Mouse (Mus musculus): ENCODE results near the gene Krcc1. TPM values are rescaled to one million over a fixed set of nuclear protein-coding genes. Genes with fewer than 3 reads are reported as not detected.
A peak's percentile ranks its signal among the peaks of the same experiment; 100 is the strongest.

The Krcc1 gene
- total and polyA plus RNA-seq, 3 experiments, result 18.7 to 40.2 (median 23.6) TPM

DNA sequence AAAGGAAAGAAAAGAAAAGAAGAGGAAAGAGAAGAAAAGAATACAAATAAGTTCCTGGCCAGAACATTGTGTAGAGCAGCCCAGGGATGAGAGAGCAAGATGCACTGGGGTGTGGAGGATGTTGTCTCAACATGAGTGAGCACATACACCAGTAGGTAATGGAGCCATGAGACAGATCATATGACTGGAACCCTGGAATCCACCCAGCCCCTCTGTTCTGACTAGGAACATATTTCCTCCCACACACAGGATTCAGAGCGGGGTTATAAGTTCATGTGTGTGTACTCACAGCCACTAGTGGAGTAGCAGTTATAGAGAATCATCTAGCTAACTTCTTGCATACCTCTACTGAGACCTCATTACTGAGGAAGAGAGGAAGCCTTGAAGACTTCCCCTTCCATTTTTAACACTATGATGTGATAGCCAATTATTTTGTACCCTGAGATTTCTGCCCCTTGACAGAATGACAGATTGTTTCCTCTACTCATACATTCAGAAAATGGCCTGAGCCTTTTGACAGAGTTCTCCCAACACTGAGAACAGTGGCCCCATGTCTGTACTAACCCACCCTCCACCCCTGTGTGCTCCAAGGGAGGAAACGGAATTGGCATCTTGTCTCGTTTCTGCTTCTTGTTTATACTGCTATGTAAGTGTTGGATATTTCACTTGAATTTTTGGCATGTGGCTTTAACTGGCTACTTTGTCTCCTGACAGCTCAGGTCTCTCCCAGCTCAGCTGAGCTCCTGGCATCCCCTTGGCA is 47.1 kb upstream of the Krcc1 start:
- peak; percentile 38 for DNase-seq (ENCODE audit: extremely low read depth)
- H3K79me2 ChIP-seq (replicated peaks; ENCODE audit: control insufficient read depth, extremely low read depth, insufficient read depth, poor library complexity, severe bottlenecking), result no peaks in the 10 kb centered on the region
- in situ Hi-C loops (cut with MboI; ENCODE audit: low pct_ligation_motif_present, low pct_unique_long_range_greater_than_20kb, low sequenced_read_pairs) (loop anchor here (10.0 kb wide), 1 partner anchor 50 kb away; no protein-coding TSS in a partner anchor), dilution Hi-C loops (cut with MboI; ENCODE audit: extremely low pct_ligation_motif_present, extremely low pct_unique_long_range_greater_than_20kb, low sequenced_read_pairs) (no loop called here)
- no peaks in the 10 kb centered on the region for H3K27me3 ChIP-seq (replicated peaks)
- no peak overlapping the region for H3K27ac ChIP-seq (ENCODE audit: insufficient read depth, low read depth)
- no peaks in the 10 kb centered on the region for H3K36me3 ChIP-seq (replicated peaks in 1 of 2; ENCODE audit: control insufficient read depth in 1 of 2, insufficient read depth in 1 of 2, low read length in 1 of 2)
- no peak overlapping the region for H3K9ac ChIP-seq (ENCODE audit: insufficient read depth, low read depth)
- no peak overlapping the region for H3K4me2 ChIP-seq (ENCODE audit: insufficient read depth, low read depth, poor library complexity, severe bottlenecking)
- H3K4me3 ChIP-seq (replicated peaks in 1 of 3; ENCODE audit: low read depth in 2 of 3, low read length in 2 of 3, poor library complexity in 1 of 3), result no peak overlapping the region
- H3K9me3 ChIP-seq (replicated peaks; ENCODE audit: low read length), result no peaks in the 10 kb centered on the region
- H3K4me1 ChIP-seq (ENCODE audit: control insufficient read depth in 1 of 2, insufficient read depth in 2 of 2), result peaks cover 6 to 21% of the 10 kb centered on the region in 2 experiments; a peak in 3 of 4 replicates
- TF ChIP-seq USF1 (IDR thresholded peaks at IDR 0.05; ENCODE audit: low read depth, low read length) (no peak), ETS1 (conservative IDR thresholded peaks at IDR 0.05; ENCODE audit: low read depth, low read length) (peak; percentile 32; the same call in 1 of the 2 replicates)

DNA sequence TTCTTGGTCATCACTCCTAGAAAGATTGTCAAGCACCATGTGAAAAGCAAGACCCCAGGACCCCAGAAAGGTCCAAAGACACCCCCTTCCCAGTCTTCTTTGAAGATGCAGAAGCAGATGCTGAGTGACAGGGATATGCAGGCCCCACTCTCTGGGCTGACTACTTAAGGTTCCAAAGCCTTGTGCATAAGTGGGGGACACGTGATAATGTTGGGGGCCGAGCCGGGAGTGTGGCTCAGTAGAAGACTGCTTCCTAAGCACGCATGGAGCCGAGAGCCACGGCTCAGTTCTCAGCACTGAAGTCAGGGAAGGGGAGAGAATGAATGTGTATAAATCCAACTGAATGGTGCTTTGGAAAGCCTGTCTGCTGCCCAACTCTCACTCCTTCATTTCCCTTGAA is 44.9 kb upstream of the Krcc1 start:
- Histone ChIP-seq H3K27ac (ENCODE audit: insufficient read depth, low read depth) (no peak overlapping the region), H3K36me3 (replicated peaks in 1 of 2; ENCODE audit: control insufficient read depth in 1 of 2, insufficient read depth in 1 of 2, low read length in 1 of 2) (no peaks in the 10 kb centered on the region), H3K4me3 (replicated peaks in 1 of 3; ENCODE audit: low read depth in 2 of 3, low read length in 2 of 3, poor library complexity in 1 of 3) (no peak overlapping the region), H3K4me2 (ENCODE audit: insufficient read depth, low read depth, poor library complexity, severe bottlenecking) (no peak overlapping the region), H3K9ac (ENCODE audit: insufficient read depth, low read depth) (no peak overlapping the region), H3K79me2 (replicated peaks; ENCODE audit: control insufficient read depth, extremely low read depth, insufficient read depth, poor library complexity, severe bottlenecking) (no peaks in the 10 kb centered on the region), H3K27me3 (replicated peaks) (no peaks in the 10 kb centered on the region), H3K4me1 (ENCODE audit: control insufficient read depth in 1 of 2, insufficient read depth in 2 of 2) (peaks cover 6 to 21% of the 10 kb centered on the region in 2 experiments; a peak in 3 of 4 replicates), H3K9me3 (replicated peaks; ENCODE audit: low read length) (no peaks in the 10 kb centered on the region)
- no peak for DNase-seq (ENCODE audit: extremely low read depth)
- in situ Hi-C loops (cut with MboI; ENCODE audit: low pct_ligation_motif_present, low pct_unique_long_range_greater_than_20kb, low sequenced_read_pairs) (loop anchor here (10.0 kb wide), 1 partner anchor 52 kb away; no protein-coding TSS in a partner anchor), dilution Hi-C loops (cut with MboI; ENCODE audit: extremely low pct_ligation_motif_present, extremely low pct_unique_long_range_greater_than_20kb, low sequenced_read_pairs) (no loop called here)
- no peak for TF ChIP-seq NRF1 (IDR thresholded peaks at IDR 0.05; ENCODE audit: low read depth, low read length)
- no peak for TF ChIP-seq MAZ (IDR thresholded peaks at IDR 0.05; ENCODE audit: low read depth, low read length)
- no peak for TF ChIP-seq HCFC1 (IDR thresholded peaks at IDR 0.05; ENCODE audit: low read depth, low read length)
- TF ChIP-seq ETS1 (conservative IDR thresholded peaks at IDR 0.05; ENCODE audit: low read depth, low read length), result no peak
- TF ChIP-seq ZNF384 (IDR thresholded peaks at IDR 0.05; ENCODE audit: low read depth, low read length), result no peak
- TF ChIP-seq ZMIZ1 (IDR thresholded peaks at IDR 0.05; ENCODE audit: low read depth, low read length), result no peak
- no peak for TF ChIP-seq CHD1 (IDR thresholded peaks at IDR 0.05; ENCODE audit: low read depth, low read length)
- TF ChIP-seq POLR2A (IDR thresholded peaks at IDR 0.05; ENCODE audit: low read depth, low read length), result no peak
- no peak for TF ChIP-seq CHD2 (IDR thresholded peaks at IDR 0.05; ENCODE audit: low read length)
- TF ChIP-seq PAX5 (IDR thresholded peaks at IDR 0.05; ENCODE audit: low read length), result no peak
- TF ChIP-seq MAFK (IDR thresholded peaks at IDR 0.05; ENCODE audit: insufficient replicate concordance, low read length), result no peak
- TF ChIP-seq USF2 (conservative IDR thresholded peaks at IDR 0.05; ENCODE audit: low read depth, low read length), result no peak

All from CH12.LX (cell line).